ENCODE assay signal across 20 mouse cellular contexts in genomic region chr1:60615703-60616102, GRCm38 (mm10).
"Had no signal": no experiment of that assay in that cellular context is flagged by ENCODE, and none has a peak within 500 bp of the region (broad histone marks: within the 10 kb centered on the region; RNA-seq: fewer than 3 reads in every experiment).

No protein-coding gene starts in this region.

- H3K4me2 ChIP-seq: limb, embryonic 12.5 days; limb, embryonic 15.5 days; liver, embryonic 11.5 days; lung, embryonic 14.5 days; midbrain, embryonic 11.5 days; midbrain, embryonic 15.5 days; neural tube, embryonic 12.5 days; neural tube, embryonic 15.5 days; stomach, embryonic 15.5 days had no signal

- H3K27me3 ChIP-seq: limb, embryonic 12.5 days; limb, embryonic 15.5 days; midbrain, embryonic 15.5 days; neural tube, embryonic 12.5 days; neural tube, embryonic 15.5 days; stomach, embryonic 15.5 days had no signal

- H3K4me1 ChIP-seq: limb, embryonic 12.5 days; limb, embryonic 15.5 days; midbrain, embryonic 15.5 days; neural tube, embryonic 12.5 days; neural tube, embryonic 15.5 days had no signal

- H3K9me3 ChIP-seq: limb, embryonic 12.5 days; limb, embryonic 15.5 days; midbrain, embryonic 15.5 days; neural tube, embryonic 12.5 days; neural tube, embryonic 15.5 days; stomach, embryonic 15.5 days had no signal

- H3K27ac ChIP-seq: kidney, postnatal 0 days; limb, embryonic 12.5 days; limb, embryonic 15.5 days; liver, embryonic 14.5 days; midbrain, embryonic 15.5 days; neural tube, embryonic 12.5 days; neural tube, embryonic 15.5 days; stomach, embryonic 15.5 days had no signal

- DNase-seq: kidney, postnatal 36 days; layer of hippocampus, postnatal 36 days; left cerebral cortex, postnatal 4 days; liver, postnatal 0 days; lung, embryonic 14.5 days; right cerebral cortex, adult 18-20 months; right cerebral cortex, postnatal 14 days; right cerebral cortex, postnatal 4 days; thymus, postnatal 25 days had no signal

- H3K36me3 ChIP-seq: limb, embryonic 12.5 days; limb, embryonic 15.5 days; midbrain, embryonic 15.5 days; neural tube, embryonic 12.5 days; neural tube, embryonic 15.5 days; stomach, embryonic 15.5 days had no signal

- H3K9ac ChIP-seq: limb, embryonic 12.5 days; limb, embryonic 15.5 days; liver, embryonic 14.5 days; liver, postnatal 0 days; lung, embryonic 14.5 days; midbrain, embryonic 15.5 days; neural tube, embryonic 12.5 days; neural tube, embryonic 15.5 days; stomach, embryonic 15.5 days had no signal

- H3K4me3 ChIP-seq: limb, embryonic 12.5 days; limb, embryonic 15.5 days; midbrain, embryonic 15.5 days; neural tube, embryonic 12.5 days; neural tube, embryonic 15.5 days; stomach, embryonic 15.5 days had no signal

- ATAC-seq: liver, postnatal 0 days; lung, postnatal 0 days; midbrain, embryonic 15.5 days had no signal
